Mouse (Mus musculus): ENCODE results near the gene Gm5460.

The Gm5460 gene

GRCm38 (mm10) chr14:34075346-34075745, 58.8 kb downstream of the Gm5460 start:
- DNase-seq (ENCODE audit: low spot score), result no peak

- DNase-seq (ENCODE audit: low spot score), result no peak
Observed at GRCm38 (mm10) chr14:34077222-34077621, 60.7 kb downstream of the Gm5460 start.

- no peak for DNase-seq (ENCODE audit: low spot score)
Observed at GRCm38 (mm10) chr14:34078293-34078692, 61.7 kb downstream of the Gm5460 start.

GRCm38 (mm10) chr14:34080321-34080997, 63.9 kb downstream of the Gm5460 start:
- peak; percentile 61 for DNase-seq (ENCODE audit: low spot score)

GRCm38 (mm10) chr14:34085731-34086130, 69.2 kb downstream of the Gm5460 start, which contains the start of gene Anxa8:
Anxa8 (plus strand) TSS chr14:34085981.
- no peak for DNase-seq (ENCODE audit: low spot score)

GRCm38 (mm10) chr14:34086806-34087205, 70.2 kb downstream of the Gm5460 start:
- DNase-seq (ENCODE audit: low spot score), result no peak

- no peak for DNase-seq (ENCODE audit: low spot score)
Observed at GRCm38 (mm10) chr14:34087856-34088398, 71.4 kb downstream of the Gm5460 start.

GRCm38 (mm10) chr14:34089796-34090195, 73.2 kb downstream of the Gm5460 start:
- DNase-seq (ENCODE audit: low spot score), result no peak

GRCm38 (mm10) chr14:34091475-34091874, 74.9 kb downstream of the Gm5460 start:
- DNase-seq (ENCODE audit: low spot score), result no peak

- DNase-seq (ENCODE audit: low spot score), result no peak
Observed at GRCm38 (mm10) chr14:34092856-34093255, 76.3 kb downstream of the Gm5460 start.

- DNase-seq (ENCODE audit: low spot score), result no peak
Observed at GRCm38 (mm10) chr14:34096161-34096560, 79.6 kb downstream of the Gm5460 start.
